Mouse (Mus musculus) bone marrow, adult 2 months (tissue): ENCODE results near the gene Nae1.

ENCODE experiments used
- CTCF ChIP-seq: fragments of 200-500 bp; IDR thresholded peaks from 2 replicates; pipeline ENCODE4 v1.5.1; 2011; ENCODE audit warnings: low read length, control low read depth; ENCODE audit not compliant: control insufficient read depth, insufficient read depth
- POLR2A ChIP-seq: fragments of 200-500 bp; IDR thresholded peaks from 2 replicates; pipeline ENCODE4 v1.6.1; 2011; ENCODE audit warnings: low read depth, mild to moderate bottlenecking, control low read depth, low read length, borderline replicate concordance; ENCODE audit not compliant: control insufficient read depth

DNA sequence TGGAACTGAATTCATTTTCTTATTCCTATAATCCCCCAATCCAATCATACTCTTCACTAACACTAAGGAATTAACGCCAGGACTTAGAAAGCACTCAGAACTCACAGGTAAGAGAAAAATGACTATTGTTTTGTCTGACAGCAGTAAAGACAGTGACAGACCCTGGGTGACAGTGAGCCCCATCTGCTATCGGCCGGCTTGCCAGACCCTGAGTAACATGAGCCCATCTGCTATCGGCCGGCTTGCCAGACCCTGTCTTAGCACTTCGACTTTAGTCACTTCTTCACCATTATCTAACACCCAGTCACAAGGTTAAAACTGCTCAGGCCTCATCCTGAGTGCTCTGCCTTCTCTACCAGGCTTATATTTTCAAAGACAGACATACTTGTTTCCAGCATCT, 4.8 kb downstream of the Nae1 start:
- TF ChIP-seq CTCF (no peak), POLR2A (no peak)
